Mouse (Mus musculus): Measurements from ENCODE around the gene 4930430F08Rik. TPM values are rescaled to one million over a fixed set of nuclear protein-coding genes. Genes with fewer than 3 reads are reported as not detected.

Gene 4930430F08Rik
- 3.6 TPM in 2 replicates for polyA plus RNA-seq (2015; fragmentation: Nextera tagmentation; extraction: Ambion mirVana)

DNA sequence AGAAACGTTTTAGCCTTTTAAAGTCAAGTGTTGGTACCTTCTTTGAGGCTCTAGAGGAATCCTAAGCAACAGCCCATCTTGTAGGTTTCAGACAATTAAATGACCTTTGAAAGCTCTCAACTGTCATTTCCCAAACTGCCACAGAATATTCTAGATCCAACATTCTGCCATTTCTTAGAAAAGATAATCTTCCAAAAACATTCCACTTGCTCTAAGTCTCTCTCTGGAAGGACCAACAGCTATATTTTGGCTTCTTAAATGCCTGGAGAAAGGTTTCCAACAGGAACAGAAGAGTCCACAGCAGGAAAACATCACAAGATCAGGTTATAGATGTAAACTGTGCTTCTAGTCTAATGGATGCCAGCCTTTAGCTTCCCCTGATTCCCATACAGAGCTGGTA lies at the start of gene 4930430F08Rik, which contains the start of gene 1700017N19Rik:
Gene 4930430F08Rik, minus strand, starts transcription at position 101 of the 400 bp plus-strand sequence.
Gene 1700017N19Rik, plus strand, starts transcription at position 162 of the 400 bp plus-strand sequence.
- no peak within 1 kb of the TSS for H3K9ac ChIP-seq (ENCODE audit: low read depth, low read length)
- peak within 1 kb of the TSS; percentile 91 for H3K4me2 ChIP-seq (replicated peaks; ENCODE audit: low read depth)
- no peak for ATAC-seq
- H3K4me1 ChIP-seq (replicated peaks; ENCODE audit: control insufficient read depth, insufficient read depth, low read length), result no peaks in the 10 kb centered on the region; the same call in 1 of the 2 replicates
- H3K27ac ChIP-seq (ENCODE audit: low read depth, low read length), result no peak within 1 kb of the TSS
- H3K36me3 ChIP-seq (ENCODE audit: control insufficient read depth, insufficient read depth), result no peaks in the 10 kb centered on the region
- H3K9me3 ChIP-seq (ENCODE audit: control insufficient read depth), result no peaks in the 10 kb centered on the region
- peak within 1 kb of the TSS; percentile 83 for H3K4me3 ChIP-seq (ENCODE audit: low read depth, low read length)
- TF ChIP-seq CTCF (IDR thresholded peaks at IDR 0.05; ENCODE audit: low read depth), result no peak
- no peaks in the 10 kb centered on the region for H3K27me3 ChIP-seq (replicated peaks; ENCODE audit: control insufficient read depth, insufficient read depth, low read length)
- WGBS, result 75% methylated on average over 1 of the region's 1 CpGs

DNA sequence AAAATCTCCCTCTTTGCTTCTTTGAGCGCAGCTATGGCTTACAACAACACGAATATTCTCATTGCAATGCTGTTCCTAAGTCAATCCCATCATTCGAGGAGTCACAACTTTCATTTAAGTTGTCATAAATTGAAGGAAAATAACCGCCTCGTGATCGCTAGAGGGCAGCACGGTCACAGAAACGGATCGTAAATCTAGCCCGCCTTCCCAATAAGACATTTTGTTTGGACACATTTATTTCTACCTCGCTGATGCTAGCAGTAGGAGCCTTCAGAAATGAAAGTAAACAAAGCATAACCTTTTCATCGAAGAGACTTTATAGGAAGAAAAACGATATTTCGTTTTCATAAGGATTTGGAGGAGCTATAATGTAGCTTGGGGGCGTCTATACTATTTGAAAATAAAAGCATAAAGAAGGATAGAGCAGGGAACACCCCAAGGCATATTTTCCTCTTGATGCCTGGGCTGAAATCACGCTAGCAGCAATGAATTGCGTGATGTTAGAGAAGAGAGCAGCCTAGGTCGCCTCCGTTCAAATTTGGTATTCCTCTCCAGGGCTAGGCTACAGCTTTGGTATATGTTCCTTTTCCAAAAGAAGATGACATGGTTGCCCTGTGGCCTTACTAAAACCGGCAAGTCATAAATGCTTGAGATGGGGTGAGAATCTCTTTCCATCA lies 39.7 kb upstream of the 4930430F08Rik start:
- H3K9ac ChIP-seq (ENCODE audit: low read depth, low read length), result no peak overlapping the region
- no peak overlapping the region for H3K4me3 ChIP-seq (ENCODE audit: low read depth, low read length)
- H3K4me2 ChIP-seq (replicated peaks; ENCODE audit: low read depth), result peak overlapping the region; percentile 40; the same call in 1 of the 2 replicates
- peak; percentile 77 for TF ChIP-seq CTCF (IDR thresholded peaks at IDR 0.05; ENCODE audit: low read depth)
- H3K9me3 ChIP-seq (ENCODE audit: control insufficient read depth), result no peaks in the 10 kb centered on the region
- H3K27ac ChIP-seq (ENCODE audit: low read depth, low read length), result no peak overlapping the region
- H3K4me1 ChIP-seq (replicated peaks; ENCODE audit: control insufficient read depth, insufficient read depth, low read length), result no peaks in the 10 kb centered on the region
- no peak for ATAC-seq
- no peaks in the 10 kb centered on the region for H3K27me3 ChIP-seq (replicated peaks; ENCODE audit: control insufficient read depth, insufficient read depth, low read length)
- H3K36me3 ChIP-seq (ENCODE audit: control insufficient read depth, insufficient read depth), result no peaks in the 10 kb centered on the region
- 26% methylated on average over 20 of the region's 20 CpGs for WGBS

DNA sequence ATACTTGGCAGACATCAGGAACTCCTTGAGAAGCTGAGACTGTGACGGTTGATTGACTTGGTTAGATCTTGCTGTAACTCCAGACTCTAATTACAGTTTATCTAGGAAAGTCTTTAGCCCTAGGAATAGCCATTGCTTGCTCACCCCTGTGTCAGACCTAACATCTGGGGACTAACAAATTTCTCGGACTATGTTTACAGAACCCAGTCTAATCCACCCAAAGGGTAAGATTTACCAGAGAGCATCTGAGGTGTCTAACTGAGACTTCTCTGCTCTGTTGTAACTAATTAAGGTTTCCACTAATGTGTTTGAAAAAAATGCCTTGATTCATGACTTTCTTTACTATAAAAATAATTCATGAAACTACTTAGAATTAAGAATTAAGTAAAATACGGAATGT lies 32.3 kb upstream of the 4930430F08Rik start:
- H3K4me2 ChIP-seq (replicated peaks; ENCODE audit: low read depth), result no peak overlapping the region
- H3K4me3 ChIP-seq (ENCODE audit: low read depth, low read length), result no peak overlapping the region
- 55% methylated on average over 3 of the region's 3 CpGs for WGBS
- ATAC-seq, result no peak
- H3K9me3 ChIP-seq (ENCODE audit: control insufficient read depth), result no peaks in the 10 kb centered on the region
- no peak overlapping the region for H3K27ac ChIP-seq (ENCODE audit: low read depth, low read length)
- no peak for TF ChIP-seq CTCF (IDR thresholded peaks at IDR 0.05; ENCODE audit: low read depth)
- no peaks in the 10 kb centered on the region for H3K4me1 ChIP-seq (replicated peaks; ENCODE audit: control insufficient read depth, insufficient read depth, low read length)
- H3K27me3 ChIP-seq (replicated peaks; ENCODE audit: control insufficient read depth, insufficient read depth, low read length), result no peaks in the 10 kb centered on the region
- H3K9ac ChIP-seq (ENCODE audit: low read depth, low read length), result no peak overlapping the region
- H3K36me3 ChIP-seq (ENCODE audit: control insufficient read depth, insufficient read depth), result no peaks in the 10 kb centered on the region

DNA sequence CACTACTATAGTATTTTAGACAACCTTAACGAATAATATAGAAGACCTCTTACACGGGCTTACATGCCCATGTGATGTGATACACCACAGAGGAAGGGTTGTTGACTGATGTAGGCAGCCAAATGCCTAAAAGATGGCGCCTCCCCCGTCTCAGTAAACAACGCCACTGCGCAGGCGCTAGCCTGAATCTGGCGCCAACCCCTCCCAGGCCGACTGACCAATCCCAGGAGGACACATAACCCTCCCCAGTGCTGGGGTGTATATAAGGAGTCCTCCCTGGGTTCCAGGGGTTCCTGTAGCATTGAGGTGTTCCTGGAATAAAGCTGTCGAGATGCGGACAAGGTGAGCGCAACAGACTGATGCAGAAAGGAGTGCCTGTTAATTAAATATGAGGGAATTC lies 29.8 kb upstream of the 4930430F08Rik start:
- TF ChIP-seq CTCF (IDR thresholded peaks at IDR 0.05; ENCODE audit: low read depth), result no peak
- no peak overlapping the region for H3K9ac ChIP-seq (ENCODE audit: low read depth, low read length)
- H3K4me3 ChIP-seq (ENCODE audit: low read depth, low read length), result no peak overlapping the region
- no peaks in the 10 kb centered on the region for H3K4me1 ChIP-seq (replicated peaks; ENCODE audit: control insufficient read depth, insufficient read depth, low read length)
- 94% methylated on average over 12 of the region's 12 CpGs for WGBS
- H3K27ac ChIP-seq (ENCODE audit: low read depth, low read length), result no peak overlapping the region
- H3K36me3 ChIP-seq (ENCODE audit: control insufficient read depth, insufficient read depth), result no peaks in the 10 kb centered on the region
- H3K9me3 ChIP-seq (ENCODE audit: control insufficient read depth), result no peaks in the 10 kb centered on the region
- H3K27me3 ChIP-seq (replicated peaks; ENCODE audit: control insufficient read depth, insufficient read depth, low read length), result no peaks in the 10 kb centered on the region
- no peak for ATAC-seq
- H3K4me2 ChIP-seq (replicated peaks; ENCODE audit: low read depth), result no peak overlapping the region

DNA sequence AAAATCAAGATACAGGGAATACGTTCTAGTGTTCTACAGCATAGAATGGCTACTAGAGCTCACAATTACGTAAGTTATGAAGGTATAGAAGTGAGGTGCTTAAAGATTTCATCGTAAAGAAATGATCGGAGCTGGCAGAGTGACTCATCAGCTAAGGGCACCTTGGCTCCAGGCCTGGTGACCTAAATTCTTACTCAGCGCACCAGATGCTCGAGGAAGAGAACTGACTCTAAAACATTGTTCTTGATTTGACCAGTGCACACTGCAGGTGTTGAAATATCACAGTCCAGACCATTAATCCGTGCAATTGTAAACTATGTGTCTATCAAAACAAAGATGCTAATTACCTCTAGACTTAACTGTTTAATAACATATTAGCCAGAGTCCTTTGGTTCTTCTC lies 29.3 kb upstream of the 4930430F08Rik start:
- Histone ChIP-seq H3K36me3 (ENCODE audit: control insufficient read depth, insufficient read depth) (no peaks in the 10 kb centered on the region), H3K27ac (ENCODE audit: low read depth, low read length) (no peak overlapping the region), H3K4me1 (replicated peaks; ENCODE audit: control insufficient read depth, insufficient read depth, low read length) (no peaks in the 10 kb centered on the region), H3K4me2 (replicated peaks; ENCODE audit: low read depth) (no peak overlapping the region), H3K27me3 (replicated peaks; ENCODE audit: control insufficient read depth, insufficient read depth, low read length) (no peaks in the 10 kb centered on the region), H3K9ac (ENCODE audit: low read depth, low read length) (no peak overlapping the region), H3K9me3 (ENCODE audit: control insufficient read depth) (no peaks in the 10 kb centered on the region), H3K4me3 (ENCODE audit: low read depth, low read length) (no peak overlapping the region)
- no peak for ATAC-seq
- no peak for TF ChIP-seq CTCF (IDR thresholded peaks at IDR 0.05; ENCODE audit: low read depth)
- WGBS, result 81% methylated on average over 7 of the region's 7 CpGs

DNA sequence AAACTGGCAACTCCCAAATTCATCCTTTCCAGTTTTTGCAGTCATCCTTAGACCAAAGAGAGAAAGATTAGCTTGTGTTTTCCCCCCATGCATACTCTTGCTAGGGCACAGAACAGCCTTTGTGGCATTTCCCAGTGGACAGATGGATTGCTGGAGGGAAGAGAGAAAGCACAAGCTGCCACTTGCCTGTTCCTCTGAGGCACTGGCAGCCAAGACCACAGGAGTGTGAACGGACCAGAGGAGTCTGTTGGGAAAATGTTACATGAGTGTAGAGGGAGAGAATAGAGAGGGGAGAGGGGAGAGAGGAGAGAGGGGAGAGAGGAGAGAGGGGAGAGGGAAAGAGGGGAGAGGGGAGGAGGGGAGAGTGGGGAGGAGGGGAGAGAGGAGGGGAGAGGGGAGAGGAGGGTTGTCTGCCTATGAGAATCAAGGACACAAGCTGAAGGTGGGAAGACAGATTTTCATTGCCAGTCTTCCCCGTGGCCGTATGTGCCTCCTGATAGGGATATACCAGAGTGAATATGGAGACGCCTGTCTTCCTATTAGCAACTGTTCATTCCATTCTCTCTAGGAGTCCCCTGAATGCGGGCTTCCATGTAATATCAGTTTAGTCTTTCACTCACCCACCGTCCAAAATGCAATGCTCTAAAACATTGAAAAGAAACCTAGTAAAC lies 27.1 kb upstream of the 4930430F08Rik start:
- no peaks in the 10 kb centered on the region for H3K27me3 ChIP-seq (replicated peaks; ENCODE audit: control insufficient read depth, insufficient read depth, low read length)
- H3K36me3 ChIP-seq (ENCODE audit: control insufficient read depth, insufficient read depth), result no peaks in the 10 kb centered on the region
- no peak for ATAC-seq
- H3K27ac ChIP-seq (ENCODE audit: low read depth, low read length), result no peak overlapping the region
- no peak overlapping the region for H3K4me2 ChIP-seq (replicated peaks; ENCODE audit: low read depth)
- TF ChIP-seq CTCF (IDR thresholded peaks at IDR 0.05; ENCODE audit: low read depth), result no peak
- 86% methylated on average over 6 of the region's 6 CpGs for WGBS
- no peak overlapping the region for H3K4me3 ChIP-seq (ENCODE audit: low read depth, low read length)
- no peaks in the 10 kb centered on the region for H3K9me3 ChIP-seq (ENCODE audit: control insufficient read depth)
- no peak overlapping the region for H3K9ac ChIP-seq (ENCODE audit: low read depth, low read length)
- H3K4me1 ChIP-seq (replicated peaks; ENCODE audit: control insufficient read depth, insufficient read depth, low read length), result no peaks in the 10 kb centered on the region

Measured in intestine, postnatal 0 days (tissue).